In genomic region chrX:134308275-134308634, GRCm38 (mm10) we compare ENCODE assay signal across 8 mouse cellular contexts. TPM values are rescaled to one million over a fixed set of nuclear protein-coding genes. Genes with fewer than 3 reads are reported as not detected.
DNase-seq lines count a peak whose midpoint lies in the region; ATAC-seq and TF ChIP-seq lines count a peak whose summit lies in the region.

No protein-coding gene starts in this region.

- no peak for DNase-seq in cerebellum, adult 2 months
- no peak for DNase-seq in cerebellum, postnatal 25 days
- DNase-seq in 3T3-L1 (ENCODE audit: low read depth, low spot score), result peak; percentile 75
- no peak for DNase-seq in adrenal gland, postnatal 14 days
- no peak for DNase-seq in layer of hippocampus, postnatal 10 days (ENCODE audit: low spot score in 2 of 2)
- DNase-seq in thymus, postnatal 14 days, result no peak

- ATAC-seq in liver, embryonic 12.5 days, result peak; percentile 87

- H3K27me3 ChIP-seq in cerebellum, adult 2 months (ENCODE audit: control insufficient read depth, insufficient read depth, low read length), result no peaks in the 10 kb centered on the region
- H3K27me3 ChIP-seq in erythroblast, embryonic 14.5 days (ENCODE audit: control insufficient read depth), result no peaks in the 10 kb centered on the region; the same call in 1 of the 2 replicates
- H3K27me3 ChIP-seq in liver, embryonic 12.5 days (replicated peaks), result no peaks in the 10 kb centered on the region

- peaks cover 2% of the 10 kb centered on the region; the same call in 1 of the 2 replicates for H3K9me3 ChIP-seq in erythroblast, embryonic 14.5 days (ENCODE audit: control insufficient read depth, low read length)
- H3K9me3 ChIP-seq in liver, embryonic 12.5 days (replicated peaks), result no peaks in the 10 kb centered on the region

- peak overlapping the region; percentile 73 for H3K9ac ChIP-seq in liver, embryonic 12.5 days

- peak overlapping the region; percentile 68 for H3K4me2 ChIP-seq in liver, embryonic 12.5 days

- no peak for TF ChIP-seq POLR2A in cerebellum, adult 2 months (IDR thresholded peaks at IDR 0.05; ENCODE audit: borderline replicate concordance, insufficient read depth, low read length)

- TF ChIP-seq CTCF in cerebellum, adult 2 months (IDR thresholded peaks at IDR 0.05; ENCODE audit: borderline replicate concordance, insufficient read depth, low read depth, low read length), result no peak

- H3K27ac ChIP-seq in cerebellum, adult 2 months (ENCODE audit: insufficient read depth, low read length), result no peak overlapping the region
- H3K27ac ChIP-seq in liver, embryonic 12.5 days, result peak overlapping the region; percentile 62

- peaks cover 41% of the 10 kb centered on the region for H3K36me3 ChIP-seq in erythroblast, embryonic 14.5 days (ENCODE audit: control insufficient read depth)
- peaks cover 28% of the 10 kb centered on the region for H3K36me3 ChIP-seq in liver, embryonic 12.5 days

- 10% methylated on average over 9 of the region's 9 CpGs for WGBS in cerebellum, adult 2 months
- WGBS in liver, embryonic 12.5 days (ENCODE audit: insufficient replicate concordance), result 20% methylated on average over 9 of the region's 9 CpGs

- H3K4me1 ChIP-seq in cerebellum, adult 2 months (ENCODE audit: control insufficient read depth, insufficient read depth, low read length), result no peaks in the 10 kb centered on the region
- H3K4me1 ChIP-seq in erythroblast, embryonic 14.5 days (ENCODE audit: control insufficient read depth), result peaks cover 18% of the 10 kb centered on the region
- peaks cover 9% of the 10 kb centered on the region; the same call in 1 of the 2 replicates for H3K4me1 ChIP-seq in liver, embryonic 12.5 days

- H3K4me3 ChIP-seq in cerebellum, adult 2 months (replicated peaks; ENCODE audit: insufficient read depth, low read depth, low read length), result peak overlapping the region; percentile 93
- H3K4me3 ChIP-seq in erythroblast, embryonic 14.5 days (replicated peaks), result peak overlapping the region; percentile 83
- peak overlapping the region; percentile 65 for H3K4me3 ChIP-seq in liver, embryonic 12.5 days

RNA-seq across cellular contexts. Expression of gene Cenpi, which starts 0.4 kb away (rescaled TPM):
- 0.38 and 0.47 TPM in 2 replicates for polyA plus RNA-seq in cerebellum, adult 2 months (2012; rRNA removed)
- 0.13 and 0.37 TPM in 2 replicates for polyA plus RNA-seq in erythroblast, embryonic 14.5 days (2012)
- polyA plus RNA-seq in liver, embryonic 12.5 days (2016; fragmentation: Nextera tagmentation; extraction: Ambion mirVana), result 23.3 and 29.2 TPM in 2 replicates
- total RNA-seq in adrenal gland, postnatal 14 days (2021), result 7.6 TPM in 2 replicates
- 1 to 10 TPM; 1.4 to 1.9 TPM for total RNA-seq in layer of hippocampus, postnatal 10 days (2021)

RNA-seq across cellular contexts. Expression of gene Tmem35a, which starts 13.2 kb away (rescaled TPM):
- 58.5 and 64.8 TPM in 2 replicates for polyA plus RNA-seq in cerebellum, adult 2 months (2012; rRNA removed)
- not detected in 2 replicates for polyA plus RNA-seq in erythroblast, embryonic 14.5 days (2012)
- polyA plus RNA-seq in liver, embryonic 12.5 days (2016; fragmentation: Nextera tagmentation; extraction: Ambion mirVana), result 0.32 and 0.53 TPM in 2 replicates
- total RNA-seq in adrenal gland, postnatal 14 days (2021), result 170 and 191 TPM in 2 replicates
- total RNA-seq in layer of hippocampus, postnatal 10 days (2021), result 10 to 100 TPM; 74.9 to 86.7 TPM

RNA-seq across cellular contexts. Expression of gene Trmt2b, which starts 31.5 kb away (rescaled TPM):
- polyA plus RNA-seq in cerebellum, adult 2 months (2012; rRNA removed), result 20.3 and 20.8 TPM in 2 replicates
- 0.06 and 0.20 TPM in 2 replicates for polyA plus RNA-seq in erythroblast, embryonic 14.5 days (2012)
- polyA plus RNA-seq in liver, embryonic 12.5 days (2016; fragmentation: Nextera tagmentation; extraction: Ambion mirVana), result 11.3 and 11.4 TPM in 2 replicates
- total RNA-seq in adrenal gland, postnatal 14 days (2021), result 41.4 and 43.2 TPM in 2 replicates
- total RNA-seq in layer of hippocampus, postnatal 10 days (2021), result 1 to 10 TPM; 5.2 to 5.5 TPM

Comparison
In these comparisons a context has a peak if more than half of its experiments do, and no peak if none do; other contexts are left out.
1. RNA of gene Cenpi, which starts 0.4 kb away (polyA plus RNA-seq): 23.3 to 29.2 TPM in liver, embryonic 12.5 days; 0.38 to 0.47 TPM in cerebellum, adult 2 months and 0.13 to 0.37 TPM in erythroblast, embryonic 14.5 days; every median in the first group is over 10 times any median in the second.
2. RNA of gene Tmem35a, which starts 13.2 kb away (polyA plus RNA-seq): 58.5 to 64.8 TPM in cerebellum, adult 2 months; 0.32 to 0.53 TPM in liver, embryonic 12.5 days and not detected in erythroblast, embryonic 14.5 days; every median in the first group is over 10 times any median in the second.
3. RNA of gene Trmt2b, which starts 31.5 kb away (polyA plus RNA-seq): 20.3 to 20.8 TPM in cerebellum, adult 2 months and 11.3 to 11.4 TPM in liver, embryonic 12.5 days; 0.06 to 0.20 TPM in erythroblast, embryonic 14.5 days; every median in the first group is over 10 times any median in the second.
4. Peak in every context shown above with its lines, with median percentiles within 50 percentile points of each other: H3K4me3 ChIP-seq.